Mouse (Mus musculus) limb, embryonic 15.5 days (tissue): Measurements from ENCODE around the gene Vps13c. TPM values are rescaled to one million over a fixed set of nuclear protein-coding genes. Genes with fewer than 3 reads are reported as not detected.

ENCODE experiments used
- ATAC-seq: fragments of 200-750 bp; cut with Nextera tagmentation; 2 replicates; pipeline ENCODE4 v1.8.0; 2017; ENCODE audit warnings: low read depth, moderate TSS enrichment; ENCODE audit not compliant: insufficient number of reproducible peaks, low FRiP score, low TSS enrichment
- H3K27ac ChIP-seq: fragments of 300-500 bp; sonication (generic); 2 replicates; pipeline ENCODE4 v1.5.1; 2015; ENCODE audit warnings: moderate library complexity, mild to moderate bottlenecking, inconsistent platforms
- H3K27me3 ChIP-seq: fragments of 300-500 bp; sonication (generic); 2 replicates; pipeline ENCODE4 v1.6.1; 2015; ENCODE audit warnings: inconsistent platforms
- H3K36me3 ChIP-seq: fragments of 300-500 bp; sonication (generic); 2 replicates; pipeline ENCODE4 v1.6.1; 2015; ENCODE audit warnings: inconsistent platforms
- H3K4me1 ChIP-seq: fragments of 300-500 bp; sonication (generic); 2 replicates; pipeline ENCODE4 v1.6.1; 2015; ENCODE audit warnings: inconsistent platforms
- H3K4me2 ChIP-seq: fragments of 300-500 bp; sonication (generic); 2 replicates; pipeline ENCODE4 v1.6.1; 2015; ENCODE audit warnings: mild to moderate bottlenecking, inconsistent platforms
- H3K4me3 ChIP-seq: fragments of 300-500 bp; sonication (generic); 2 replicates; pipeline ENCODE4 v1.5.1; 2015; ENCODE audit warnings: mild to moderate bottlenecking, inconsistent platforms
- H3K9ac ChIP-seq: fragments of 300-500 bp; sonication (generic); 2 replicates; pipeline ENCODE4 v1.6.1; 2015; ENCODE audit warnings: inconsistent platforms
- H3K9me3 ChIP-seq: fragments of 300-500 bp; sonication (generic); 2 replicates; pipeline ENCODE4 v1.6.1; 2016; ENCODE audit warnings: inconsistent platforms
- WGBS: fragments of 180-500 bp; shearing (Covaris S2); methylation state at CpG from one replicate; pipeline ENCODE4 v1.1.7; 2015; 5-methylcytosine and 5-hydroxymethylcytosine counted together
- polyA plus RNA-seq: library from polyadenylated mRNA; unstranded; fragments of >200 nt; fragmentation: Nextera tagmentation; extraction: Ambion mirVana; gene quantifications from 2 replicates; pipeline ENCODE4 v1.2.1, GENCODE M21; 2015

The Vps13c gene
- polyA plus RNA-seq: 3.1 and 3.6 TPM in 2 replicates

- WGBS: under 1% methylated on average over 22 of the region's 53 CpGs
- H3K27ac ChIP-seq: peak within 1 kb of the TSS; percentile 47; the same call in 1 of the 2 replicates
- no peaks in the 10 kb centered on the region for H3K36me3 ChIP-seq
- H3K9ac ChIP-seq: peak within 1 kb of the TSS; percentile 52
- H3K27me3 ChIP-seq: no peaks in the 10 kb centered on the region
- 0 out of 2 replicates have a peak, but pooled peaks cover 7% of the 10 kb centered on the region for H3K4me1 ChIP-seq
- H3K4me2 ChIP-seq: peak within 1 kb of the TSS; percentile 74
- H3K9me3 ChIP-seq: no peaks in the 10 kb centered on the region
- peak; percentile 94 for ATAC-seq
- peak within 1 kb of the TSS; percentile 75 for H3K4me3 ChIP-seq
Observed at GRCm38 (mm10) chr9:67839981-67840859, at the start of gene Vps13c. Gene Vps13c (plus strand): TSS chr9:67840396.

- no peaks in the 10 kb centered on the region for H3K9me3 ChIP-seq
- ATAC-seq: no peak
- no peak overlapping the region for H3K4me2 ChIP-seq
- no peak overlapping the region for H3K27ac ChIP-seq
- 55% methylated on average over 5 of the region's 5 CpGs for WGBS
- no peak overlapping the region for H3K4me3 ChIP-seq
- H3K9ac ChIP-seq: no peak overlapping the region
- 0 out of 2 replicates have a peak, but pooled peaks cover 3% of the 10 kb centered on the region for H3K27me3 ChIP-seq
- H3K4me1 ChIP-seq: peaks cover 10% of the 10 kb centered on the region; the same call in 1 of the 2 replicates
- no peaks in the 10 kb centered on the region for H3K36me3 ChIP-seq
Observed at GRCm38 (mm10) chr9:67792405-67792804, 47.8 kb upstream of the Vps13c start.

GRCm38 (mm10) chr9:67793501-67793900 lies 46.7 kb upstream of the Vps13c start:
- ATAC-seq: no peak
- Histone ChIP-seq H3K27me3 (0 out of 2 replicates have a peak, but pooled peaks cover 3% of the 10 kb centered on the region), H3K36me3 (no peaks in the 10 kb centered on the region), H3K27ac (no peak overlapping the region), H3K4me1 (peaks cover 10% of the 10 kb centered on the region), H3K9ac (no peak overlapping the region), H3K9me3 (no peaks in the 10 kb centered on the region), H3K4me3 (no peak overlapping the region), H3K4me2 (no peak overlapping the region)
- 71% methylated on average over 6 of the region's 6 CpGs for WGBS

GRCm38 (mm10) chr9:67794216-67794615 lies 46.0 kb upstream of the Vps13c start:
- Histone ChIP-seq H3K9me3 (no peaks in the 10 kb centered on the region), H3K27me3 (0 out of 2 replicates have a peak, but pooled peaks cover 3% of the 10 kb centered on the region), H3K9ac (no peak overlapping the region), H3K4me2 (no peak overlapping the region), H3K27ac (no peak overlapping the region), H3K36me3 (no peaks in the 10 kb centered on the region), H3K4me1 (peaks cover 17% of the 10 kb centered on the region), H3K4me3 (no peak overlapping the region)
- no peak for ATAC-seq
- WGBS: 62% methylated on average over 1 of the region's 1 CpGs

GRCm38 (mm10) chr9:67794668-67795067 lies 45.5 kb upstream of the Vps13c start:
- no peak for ATAC-seq
- H3K9me3 ChIP-seq: no peaks in the 10 kb centered on the region
- H3K9ac ChIP-seq: no peak overlapping the region
- peaks cover 19% of the 10 kb centered on the region for H3K4me1 ChIP-seq
- no peaks in the 10 kb centered on the region for H3K36me3 ChIP-seq
- no peak overlapping the region for H3K4me3 ChIP-seq
- H3K27ac ChIP-seq: no peak overlapping the region
- no peak overlapping the region for H3K4me2 ChIP-seq
- WGBS: 92% methylated on average over 4 of the region's 4 CpGs
- H3K27me3 ChIP-seq: 0 out of 2 replicates have a peak, but pooled peaks cover 3% of the 10 kb centered on the region

GRCm38 (mm10) chr9:67795205-67795675 lies 45.0 kb upstream of the Vps13c start:
- H3K27ac ChIP-seq: no peak overlapping the region
- H3K36me3 ChIP-seq: no peaks in the 10 kb centered on the region
- no peak overlapping the region for H3K9ac ChIP-seq
- 48% methylated on average over 14 of the region's 14 CpGs for WGBS
- no peak overlapping the region for H3K4me2 ChIP-seq
- no peaks in the 10 kb centered on the region for H3K9me3 ChIP-seq
- ATAC-seq: no peak
- 0 out of 2 replicates have a peak, but pooled peaks cover 3% of the 10 kb centered on the region for H3K27me3 ChIP-seq
- H3K4me3 ChIP-seq: no peak overlapping the region
- peaks cover 19% of the 10 kb centered on the region for H3K4me1 ChIP-seq

GRCm38 (mm10) chr9:67799078-67799819 lies 40.9 kb upstream of the Vps13c start:
- Histone ChIP-seq H3K9ac (no peak overlapping the region), H3K4me1 (peaks cover 19% of the 10 kb centered on the region), H3K4me2 (no peak overlapping the region), H3K4me3 (no peak overlapping the region), H3K9me3 (no peaks in the 10 kb centered on the region), H3K36me3 (no peaks in the 10 kb centered on the region), H3K27me3 (0 out of 2 replicates have a peak, but pooled peaks cover 2% of the 10 kb centered on the region), H3K27ac (peak overlapping the region; percentile 43; the same call in 1 of the 2 replicates)
- ATAC-seq: no peak
- 33% methylated on average over 14 of the region's 14 CpGs for WGBS

- 32% methylated on average over 6 of the region's 6 CpGs for whole genome bisulfite sequencing
- no peak overlapping the region for H3K4me2 ChIP-seq
- H3K4me3 ChIP-seq: no peak overlapping the region
- no peak overlapping the region for H3K27ac ChIP-seq
- H3K36me3 ChIP-seq: no peaks in the 10 kb centered on the region
- H3K4me1 ChIP-seq: peaks cover 9% of the 10 kb centered on the region
- ATAC-seq: no peak
- no peaks in the 10 kb centered on the region for H3K27me3 ChIP-seq
- H3K9ac ChIP-seq: no peak overlapping the region
- H3K9me3 ChIP-seq: no peaks in the 10 kb centered on the region
Observed at GRCm38 (mm10) chr9:67802241-67802640, 38.0 kb upstream of the Vps13c start.

GRCm38 (mm10) chr9:67807000-67807399 lies 33.2 kb upstream of the Vps13c start:
- Histone ChIP-seq H3K27ac (no peak overlapping the region), H3K36me3 (no peaks in the 10 kb centered on the region), H3K9me3 (no peaks in the 10 kb centered on the region), H3K4me1 (no peaks in the 10 kb centered on the region), H3K9ac (no peak overlapping the region), H3K27me3 (no peaks in the 10 kb centered on the region), H3K4me3 (no peak overlapping the region), H3K4me2 (no peak overlapping the region)
- WGBS: 50% methylated on average over 5 of the region's 5 CpGs
- no peak for ATAC-seq

GRCm38 (mm10) chr9:67810527-67810926 lies 29.7 kb upstream of the Vps13c start:
- H3K4me3 ChIP-seq: no peak overlapping the region
- H3K9me3 ChIP-seq: no peaks in the 10 kb centered on the region
- H3K36me3 ChIP-seq: no peaks in the 10 kb centered on the region
- H3K4me1 ChIP-seq: peaks cover 14% of the 10 kb centered on the region
- ATAC-seq: no peak
- H3K27ac ChIP-seq: no peak overlapping the region
- H3K4me2 ChIP-seq: no peak overlapping the region
- no peaks in the 10 kb centered on the region for H3K27me3 ChIP-seq
- H3K9ac ChIP-seq: no peak overlapping the region
- 55% methylated on average over 6 of the region's 6 CpGs for WGBS

GRCm38 (mm10) chr9:67811116-67811515 lies 29.1 kb upstream of the Vps13c start:
- no peaks in the 10 kb centered on the region for H3K27me3 ChIP-seq
- no peaks in the 10 kb centered on the region for H3K36me3 ChIP-seq
- no peak for ATAC-seq
- no peaks in the 10 kb centered on the region for H3K9me3 ChIP-seq
- no peak overlapping the region for H3K9ac ChIP-seq
- H3K27ac ChIP-seq: no peak overlapping the region
- H3K4me2 ChIP-seq: no peak overlapping the region
- no peak overlapping the region for H3K4me3 ChIP-seq
- peaks cover 14% of the 10 kb centered on the region for H3K4me1 ChIP-seq
- 76% methylated on average over 3 of the region's 3 CpGs for WGBS
